Mouse (Mus musculus): ENCODE results near the gene Bend4. TPM values are rescaled to one million over a fixed set of nuclear protein-coding genes. Genes with fewer than 3 reads are reported as not detected.

Gene Bend4
- total RNA-seq (2021): 1 to 10 TPM; 3.5 to 3.9 TPM
- long read RNA-seq, experiment 1, partial matches to known transcripts: 0 of 4 reads
- long read RNA-seq, experiment 1, other reads (novel, unspliced or antisense): 4 of 4 reads
- long read RNA-seq, experiment 2, partial matches to known transcripts: 0 of 1 reads
- long read RNA-seq, experiment 2, other reads (novel, unspliced or antisense): 1 of 1 reads

DNA sequence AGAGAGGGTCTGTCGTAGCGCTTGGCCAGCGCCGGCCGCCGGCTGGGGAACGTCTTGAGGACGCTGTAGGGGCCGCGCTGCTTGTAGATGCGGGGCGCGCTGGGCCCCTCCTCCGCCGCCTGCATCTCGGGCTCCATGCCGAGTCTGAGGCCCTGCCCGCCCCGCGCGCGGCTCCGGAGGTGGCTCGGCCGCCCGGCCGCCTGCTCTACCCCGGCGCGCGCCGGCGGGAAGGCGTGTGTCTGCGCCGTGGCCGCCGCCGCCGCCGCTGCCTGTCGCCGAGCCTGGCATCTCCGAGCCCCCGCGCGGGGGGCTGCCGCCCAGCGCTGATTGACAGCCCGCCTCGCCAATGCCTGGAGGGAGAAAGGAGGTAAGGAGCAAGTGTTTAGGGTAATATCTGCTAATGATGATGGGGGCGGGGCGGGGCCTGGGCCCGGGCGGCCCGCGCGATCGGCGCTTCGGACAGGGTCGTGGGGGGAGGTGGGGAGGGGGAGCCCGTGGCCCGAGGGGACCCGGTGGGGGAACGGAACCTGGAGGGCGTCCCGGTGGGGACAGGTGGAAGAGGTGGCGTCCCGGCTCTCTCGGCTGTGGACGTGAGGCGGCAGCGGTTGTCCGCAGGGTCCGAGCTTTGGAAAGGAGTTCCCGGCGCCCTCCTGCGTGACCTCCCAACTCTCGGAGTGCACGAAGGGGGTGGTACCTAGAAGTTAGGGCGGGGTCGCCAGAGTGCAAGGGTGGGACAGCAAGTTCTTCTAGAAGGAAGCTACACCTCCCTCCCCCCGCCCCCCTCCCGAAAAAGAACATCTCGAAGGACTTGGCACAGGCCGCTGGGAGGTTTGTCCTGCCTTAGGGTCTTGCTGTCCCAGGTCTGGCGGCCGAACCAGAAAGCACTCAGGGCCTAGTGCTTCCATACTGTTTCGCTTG, at the start of gene Bend4:
Bend4 (minus strand) TSS at position 868 of the 918 bp plus-strand sequence.
- DNase-seq: peak; percentile 71

DNA sequence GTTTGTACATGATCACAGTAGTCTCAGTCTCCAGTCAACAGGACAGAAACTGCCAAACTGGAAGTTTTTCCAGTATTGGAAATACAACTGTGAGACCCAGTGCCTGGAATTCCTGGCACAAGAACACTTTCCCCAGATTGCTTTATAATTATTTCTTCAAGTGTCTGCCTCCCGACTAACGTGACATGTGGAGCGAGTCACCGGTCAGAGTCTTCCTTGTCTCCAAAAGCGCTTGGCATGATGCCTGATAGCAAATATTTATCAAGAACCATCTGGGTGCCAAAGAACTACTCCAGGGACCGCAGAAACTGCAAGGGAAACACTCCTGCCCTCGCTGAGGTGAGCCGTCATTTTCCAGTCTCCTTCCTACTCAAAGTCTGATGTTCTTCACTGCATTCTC, 45.6 kb upstream of the Bend4 start:
- DNase-seq: no peak

DNA sequence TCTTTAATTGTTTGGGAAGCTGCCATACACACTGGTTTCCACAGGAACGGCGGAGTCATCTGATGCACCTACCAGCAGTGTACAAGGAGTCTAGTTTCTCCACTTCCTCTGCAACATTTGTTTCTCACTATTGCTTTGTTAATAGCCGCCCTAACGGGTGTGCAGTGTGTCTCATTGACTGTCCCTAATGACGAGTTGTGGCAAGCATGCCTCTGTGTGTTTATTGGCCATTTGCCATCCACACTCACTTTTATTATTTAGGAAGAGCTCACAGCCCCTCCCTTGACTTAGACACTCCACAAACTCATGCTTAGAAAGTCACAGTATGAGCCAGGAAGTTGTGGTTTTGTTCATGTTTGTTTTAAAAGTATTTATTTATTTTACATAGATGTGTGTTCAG, 45.0 kb upstream of the Bend4 start:
- DNase-seq: no peak

GRCm38 (mm10) chr5:67466866-67467530, 38.9 kb upstream of the Bend4 start:
- DNase-seq: no peak

- no peak for DNase-seq
Measured at GRCm38 (mm10) chr5:67464899-67465298, 36.8 kb upstream of the Bend4 start.

DNA sequence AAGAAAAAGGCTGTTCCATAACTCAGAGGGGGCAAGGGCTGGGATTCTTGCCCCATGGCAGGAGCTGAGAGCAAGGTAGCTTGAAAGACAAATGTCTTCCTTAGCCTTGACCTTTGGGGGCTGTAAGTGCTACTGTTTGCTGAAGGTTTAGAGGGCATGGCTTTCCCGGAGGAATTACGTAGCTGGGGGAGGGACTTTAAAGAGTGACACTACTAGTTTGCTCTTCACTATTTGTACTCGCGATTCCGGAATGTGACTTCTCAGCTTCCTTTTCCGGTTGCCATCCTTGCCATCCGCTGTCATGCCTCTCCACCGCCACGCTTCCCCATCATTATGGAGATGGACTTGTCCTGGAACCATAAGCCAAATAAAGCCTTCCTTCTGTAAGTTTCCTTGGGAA, 35.5 kb upstream of the Bend4 start:
- DNase-seq: no peak

DNA sequence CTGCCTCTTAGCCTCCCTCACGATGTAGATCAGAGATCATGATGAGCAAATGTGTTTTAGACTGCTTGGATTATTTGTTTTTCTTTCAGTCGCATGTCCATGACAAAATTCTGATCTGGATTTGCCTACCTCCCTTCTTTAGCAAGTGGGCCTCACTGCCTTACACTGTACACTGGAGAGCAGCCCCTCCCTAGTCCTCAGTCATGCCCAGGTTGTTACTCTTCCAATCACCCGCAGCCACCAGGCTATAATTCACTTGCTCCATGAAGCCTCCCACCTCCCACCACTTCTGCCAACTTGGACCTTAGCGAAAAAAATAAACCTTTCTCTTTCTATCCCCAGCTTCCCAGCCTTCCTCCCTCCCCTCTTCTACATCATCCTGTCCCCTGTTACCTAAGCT, 34.2 kb upstream of the Bend4 start:
- no peak for DNase-seq

GRCm38 (mm10) chr5:67456841-67457240, 28.7 kb upstream of the Bend4 start:
- no peak for DNase-seq

DNA sequence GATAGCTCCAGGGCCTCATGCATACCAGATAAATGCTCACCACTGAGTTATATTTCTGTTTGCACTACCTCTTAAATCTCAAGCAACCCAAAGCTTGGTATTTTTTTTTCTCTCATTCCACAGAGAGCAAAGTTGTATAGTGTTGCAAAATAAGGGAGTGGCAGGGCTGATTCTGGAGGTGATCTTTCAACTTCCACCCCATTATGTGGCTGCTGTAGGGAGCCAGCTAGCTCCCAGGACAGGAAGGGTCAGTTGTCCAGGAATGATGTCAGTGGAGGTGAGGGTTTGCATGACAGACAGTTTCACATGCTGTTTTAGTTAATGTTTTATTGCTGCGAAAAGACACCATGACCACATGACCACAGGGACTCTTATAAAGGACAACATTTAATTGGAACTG, 26.2 kb upstream of the Bend4 start:
- DNase-seq: no peak

DNA sequence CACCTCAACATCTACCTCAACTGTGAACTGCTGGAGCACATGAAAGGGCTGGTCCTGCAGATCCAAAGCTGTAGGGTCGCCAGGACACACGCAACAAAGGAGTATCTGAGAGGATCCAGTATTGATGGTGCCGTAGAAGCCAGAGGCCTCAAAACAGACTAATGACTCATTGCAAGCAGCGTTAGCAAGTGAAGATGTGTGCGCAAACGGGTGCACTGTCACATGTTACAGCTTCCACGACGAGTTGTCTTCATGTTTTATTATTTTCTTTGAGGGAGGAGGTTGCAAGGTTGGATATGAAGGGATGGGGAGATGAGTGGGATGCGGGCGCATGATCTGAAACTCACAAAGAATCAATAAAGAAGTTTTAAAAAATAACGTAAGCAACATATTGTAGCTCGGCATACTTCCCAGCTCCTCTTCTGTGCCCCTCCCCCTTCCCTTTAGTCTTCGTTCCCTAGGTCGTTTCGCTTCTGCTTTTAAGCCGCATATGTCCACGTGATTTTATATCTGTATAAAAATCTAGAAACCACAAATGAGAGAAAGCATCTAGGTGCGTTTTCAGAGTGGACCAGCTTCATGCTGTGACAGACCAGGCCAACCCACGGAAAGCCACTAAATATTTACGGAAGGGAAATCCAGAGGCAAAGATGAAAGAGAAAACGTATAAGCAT, 22.0 kb upstream of the Bend4 start:
- DNase-seq: peak in 1 of 2 experiments; percentile 13

GRCm38 (mm10) chr5:67446526-67446925, 18.4 kb upstream of the Bend4 start:
- DNase-seq: no peak

- DNase-seq: no peak
Measured at GRCm38 (mm10) chr5:67444217-67445050, 16.3 kb upstream of the Bend4 start.

DNA sequence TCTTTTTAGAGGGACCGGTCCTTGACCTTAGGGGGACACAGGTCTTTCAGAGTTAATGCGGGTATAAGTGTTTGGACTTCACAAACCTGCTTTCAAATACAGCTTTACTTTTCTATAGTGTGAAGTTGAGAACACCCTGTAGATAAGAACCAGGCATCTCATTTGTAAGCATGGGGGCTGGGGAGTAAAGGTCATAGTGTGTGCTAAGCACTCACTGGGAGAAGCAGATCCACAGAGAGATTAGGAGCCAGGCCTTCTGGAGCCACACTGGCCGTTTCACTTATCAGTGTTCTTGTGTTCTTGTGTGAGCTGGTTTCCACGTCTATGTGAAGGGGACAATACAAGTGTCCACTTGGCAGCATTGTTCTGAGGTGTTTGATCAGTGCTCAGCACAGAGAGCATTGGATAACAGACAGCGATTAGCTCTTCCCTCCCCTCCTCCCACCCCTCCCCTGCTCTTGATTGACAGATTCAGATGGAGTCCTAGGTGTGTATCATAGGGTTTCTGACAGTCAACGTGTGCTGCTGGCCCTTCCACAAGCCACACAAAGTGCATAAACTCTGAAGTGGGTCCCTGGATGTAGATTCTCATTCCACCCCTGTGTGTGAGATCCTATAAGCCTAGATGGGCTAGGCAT, 14.8 kb upstream of the Bend4 start:
- DNase-seq: no peak

GRCm38 (mm10) chr5:67440563-67440962, 12.5 kb upstream of the Bend4 start:
- DNase-seq: peak in 1 of 2 experiments; percentile 6

DNA sequence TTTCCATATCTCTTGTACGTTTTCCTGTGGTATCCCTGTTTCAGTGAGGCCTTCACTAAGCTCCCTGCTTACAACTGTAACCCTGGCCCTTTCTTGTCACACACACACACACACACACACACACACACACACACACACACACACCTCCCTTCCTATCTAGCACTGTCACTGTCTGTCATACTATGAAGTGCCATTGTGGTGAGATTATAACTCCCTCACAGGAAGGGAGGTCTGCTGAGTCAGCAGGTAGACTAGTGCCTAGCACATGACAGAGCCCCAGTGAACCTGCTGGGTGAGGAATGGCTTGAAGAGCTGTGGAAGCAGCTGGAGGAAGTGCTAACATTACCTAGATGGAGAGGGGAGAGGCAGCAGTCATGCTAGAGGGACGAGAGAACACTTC, 9.3 kb upstream of the Bend4 start:
- DNase-seq: no peak

DNA sequence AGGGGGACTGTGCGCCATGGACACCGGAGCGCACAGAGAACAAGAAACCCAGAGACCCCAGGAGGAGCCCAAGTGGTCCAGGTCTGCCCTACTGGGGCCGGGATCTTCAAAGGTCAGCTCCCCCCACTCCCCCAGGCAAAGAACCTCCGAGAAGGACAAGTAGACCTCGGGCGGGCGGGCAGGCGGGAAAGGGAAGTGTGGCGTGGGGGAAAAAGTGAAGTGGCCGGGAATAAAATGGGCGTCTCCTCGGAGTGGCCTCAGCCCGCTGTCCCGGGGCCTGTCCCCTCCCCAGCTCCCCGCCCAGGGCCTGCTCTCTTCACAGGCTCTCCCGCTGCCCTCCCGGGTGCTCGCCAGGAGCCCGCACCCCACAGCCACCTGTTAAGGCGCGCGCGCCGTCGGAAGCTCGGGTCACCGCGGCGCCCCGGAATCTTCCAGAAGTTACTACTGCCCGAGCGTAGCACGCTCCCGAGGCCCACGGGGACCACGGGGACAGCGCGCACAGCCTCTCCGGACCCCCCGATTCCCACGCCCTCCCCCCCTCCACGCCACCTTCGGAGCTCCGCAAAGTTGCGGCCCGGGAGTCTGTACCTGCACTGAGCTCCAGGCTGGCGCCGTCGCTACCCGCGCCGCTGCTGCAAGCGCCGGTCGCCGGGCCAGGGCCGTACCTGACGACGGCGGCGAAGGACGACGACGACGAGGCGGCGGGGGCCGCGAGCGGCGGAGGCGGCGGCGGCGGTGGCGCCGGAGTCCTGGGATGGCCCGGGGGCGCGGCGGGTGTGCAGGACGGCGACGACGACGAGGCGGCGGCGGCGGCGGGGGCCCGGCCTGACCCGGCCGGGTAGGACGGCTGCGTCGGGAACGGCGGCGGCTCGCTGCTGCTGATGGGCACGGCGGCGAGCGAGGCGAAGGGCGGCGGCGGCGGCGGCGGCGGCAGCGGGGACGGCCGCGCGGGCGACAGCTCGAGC, 1.4 kb downstream of the Bend4 start:
- DNase-seq: peak; percentile 27 to 39

DNA sequence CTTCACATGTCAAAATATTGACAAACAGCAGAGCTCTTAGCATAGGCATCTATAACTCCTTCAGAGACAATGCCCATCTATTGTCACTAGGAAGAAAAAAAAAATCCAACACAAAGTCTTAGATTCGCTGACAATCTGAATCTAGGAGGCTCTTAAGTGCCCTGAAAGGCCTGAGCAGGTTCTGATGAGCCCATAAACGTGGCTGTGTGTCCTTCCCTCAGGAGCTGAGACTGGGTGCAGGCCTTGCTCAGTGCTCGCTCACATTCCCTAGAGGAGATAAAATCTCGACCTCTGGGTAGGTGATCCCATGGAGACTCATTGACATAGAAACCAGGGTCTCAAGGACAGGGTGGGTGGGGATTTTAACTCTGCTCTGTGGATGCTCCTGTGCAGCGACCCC, 2.1 kb downstream of the Bend4 start:
- DNase-seq: no peak

- DNase-seq: no peak
Measured at GRCm38 (mm10) chr5:67424636-67425035, 3.5 kb downstream of the Bend4 start.

DNA sequence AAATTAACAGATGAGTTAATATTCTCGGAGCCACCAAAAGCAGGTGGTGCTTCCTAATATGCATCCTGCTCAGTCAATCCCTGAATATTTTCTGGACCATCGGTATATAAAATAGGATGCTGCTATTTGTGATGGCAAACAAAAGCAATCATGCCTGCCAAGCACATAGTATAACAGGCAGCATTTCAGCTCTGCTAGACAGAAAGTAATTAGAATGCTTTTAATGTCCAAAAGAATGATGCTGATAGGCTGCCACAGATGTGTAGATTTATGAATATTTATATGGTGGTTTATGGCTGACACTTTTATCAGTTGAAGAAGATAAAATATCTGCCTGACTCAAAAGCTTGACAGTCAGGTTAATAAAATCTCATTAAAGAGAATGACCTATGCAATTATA, 4.1 kb downstream of the Bend4 start:
- no peak for DNase-seq

DNA sequence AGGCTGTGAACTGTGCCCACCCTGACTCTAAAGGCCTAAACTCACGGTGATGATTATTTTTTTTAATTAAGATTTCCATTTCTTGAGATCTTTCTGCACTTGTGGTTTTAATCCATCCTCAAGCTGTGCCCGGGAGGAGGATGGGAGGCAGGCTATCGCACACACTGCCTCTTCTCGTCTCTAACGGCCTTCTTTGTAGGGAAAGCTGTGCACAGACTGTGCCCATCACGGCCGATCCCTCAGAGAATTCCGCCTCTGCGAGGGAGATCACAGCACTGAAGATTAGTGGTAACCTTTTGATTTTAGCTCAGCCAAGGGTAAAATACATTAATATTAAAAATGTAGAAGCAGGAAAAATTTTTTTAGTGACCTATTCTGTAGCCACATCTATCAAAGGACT, 4.8 kb downstream of the Bend4 start:
- no peak for DNase-seq

Data from heart, adult 18-20 months (tissue).